Mouse (Mus musculus): ENCODE measurements around the gene Trpm2. TPM values are rescaled to one million over a fixed set of nuclear protein-coding genes. Genes with fewer than 3 reads are reported as not detected.
"Not testable (repeated sequence)": the region's sequence is repeated elsewhere in the genome, so short reads cannot be mapped to it uniquely, and the experiment has no call there.

Gene Trpm2
- total RNA-seq, 1 experiment from 2014 or later: 2.4 TPM

GRCm38 (mm10) chr10:77978351-77979350 lies 8.3 kb upstream of the Trpm2 start, which contains the start of gene 1810043G02Rik:
Gene 1810043G02Rik, plus strand, starts transcription at chr10:77978524.
- peak; percentile 99 for DNase-seq

GRCm38 (mm10) chr10:77976458-77977150 lies 6.2 kb upstream of the Trpm2 start:
- peak; percentile 50 for DNase-seq

- DNase-seq: no peak
Observed at GRCm38 (mm10) chr10:77975653-77976052, 5.3 kb upstream of the Trpm2 start.

- DNase-seq: no peak
Observed at GRCm38 (mm10) chr10:77974811-77975210, 4.4 kb upstream of the Trpm2 start.

GRCm38 (mm10) chr10:77974323-77974722 lies 4.0 kb upstream of the Trpm2 start:
- no peak for DNase-seq

- no peak for DNase-seq
Observed at GRCm38 (mm10) chr10:77971709-77972553, 1.6 kb upstream of the Trpm2 start.

- DNase-seq: no peak
Observed at GRCm38 (mm10) chr10:77971191-77971590, 828 bp upstream of the Trpm2 start.

- DNase-seq: no peak
Observed at GRCm38 (mm10) chr10:77969973-77970325, 414 bp downstream of the Trpm2 start.

GRCm38 (mm10) chr10:77969274-77969972 lies 940 bp downstream of the Trpm2 start:
- DNase-seq: peak; percentile 70

GRCm38 (mm10) chr10:77963971-77964370 lies 6.4 kb downstream of the Trpm2 start:
- DNase-seq: no peak

- no peak for DNase-seq
Observed at GRCm38 (mm10) chr10:77962725-77963124, 7.6 kb downstream of the Trpm2 start.

GRCm38 (mm10) chr10:77950468-77950867 lies 19.9 kb downstream of the Trpm2 start:
- not testable (repeated sequence) for DNase-seq

GRCm38 (mm10) chr10:77939685-77940084 lies 30.7 kb downstream of the Trpm2 start:
- no peak for DNase-seq

- no peak for DNase-seq
Observed at GRCm38 (mm10) chr10:77927375-77927774, 43.0 kb downstream of the Trpm2 start.

- peak; percentile 70 for DNase-seq
Observed at GRCm38 (mm10) chr10:77926140-77926539, 44.2 kb downstream of the Trpm2 start.

- no peak for DNase-seq
Observed at GRCm38 (mm10) chr10:77922681-77923080, 47.7 kb downstream of the Trpm2 start.

- DNase-seq: no peak
Observed at GRCm38 (mm10) chr10:77921009-77921408, 49.4 kb downstream of the Trpm2 start.

GRCm38 (mm10) chr10:77916636-77917335 lies 53.6 kb downstream of the Trpm2 start:
- DNase-seq: peak; percentile 84

GRCm38 (mm10) chr10:77913292-77913691 lies 57.1 kb downstream of the Trpm2 start:
- no peak for DNase-seq

GRCm38 (mm10) chr10:77912605-77913004 lies 57.8 kb downstream of the Trpm2 start:
- peak; percentile 74 for DNase-seq

All from adrenal gland, postnatal 14 days (tissue).